Mouse (Mus musculus): ENCODE data around the gene Purb. TPM values are rescaled to one million over a fixed set of nuclear protein-coding genes. Genes with fewer than 3 reads are reported as not detected.

Gene Purb
- polyA plus RNA-seq, 1 experiment: 7.0 TPM

- 48% methylated on average over 3 of the region's 3 CpGs for WGBS
- Histone ChIP-seq H3K27me3 (ENCODE audit: control insufficient read depth, insufficient read depth, low read length) (no peaks in the 10 kb centered on the region), H3K4me1 (ENCODE audit: control insufficient read depth, insufficient read depth, insufficient read length, low read length) (0 out of 2 replicates have a peak, but pooled peaks cover 2% of the 10 kb centered on the region), H3K4me3 (ENCODE audit: low read depth, low read length) (no peak overlapping the region), H3K36me3 (ENCODE audit: control insufficient read depth, insufficient read depth, low read length) (no peaks in the 10 kb centered on the region), H3K27ac (ENCODE audit: insufficient read depth, low read depth, low read length) (no peak overlapping the region)
- TF ChIP-seq POLR2A (IDR thresholded peaks at IDR 0.05; ENCODE audit: low read depth, low read length): no peak
- TF ChIP-seq CTCF (IDR thresholded peaks at IDR 0.05; ENCODE audit: extremely low read depth, insufficient read length, insufficient replicate concordance, low read depth, low read length): no peak
These were observed 8.7 kb upstream of the Purb start for GRCm38 (mm10) chr11:6484244-6484959.

- Histone ChIP-seq H3K36me3 (ENCODE audit: control insufficient read depth, insufficient read depth, low read length) (no peaks in the 10 kb centered on the region), H3K27me3 (ENCODE audit: control insufficient read depth, insufficient read depth, low read length) (no peaks in the 10 kb centered on the region), H3K27ac (ENCODE audit: insufficient read depth, low read depth, low read length) (no peak overlapping the region), H3K4me1 (ENCODE audit: control insufficient read depth, insufficient read depth, insufficient read length, low read length) (0 out of 2 replicates have a peak, but pooled peaks cover 2% of the 10 kb centered on the region), H3K4me3 (ENCODE audit: low read depth, low read length) (no peak overlapping the region)
- no peak for TF ChIP-seq CTCF (IDR thresholded peaks at IDR 0.05; ENCODE audit: extremely low read depth, insufficient read length, insufficient replicate concordance, low read depth, low read length)
- TF ChIP-seq POLR2A (IDR thresholded peaks at IDR 0.05; ENCODE audit: low read depth, low read length): no peak
- WGBS: 93% methylated on average over 2 of the region's 2 CpGs
These were observed 7.4 kb upstream of the Purb start for GRCm38 (mm10) chr11:6483103-6483502.

- Histone ChIP-seq H3K27me3 (ENCODE audit: control insufficient read depth, insufficient read depth, low read length) (no peaks in the 10 kb centered on the region), H3K27ac (ENCODE audit: insufficient read depth, low read depth, low read length) (no peak overlapping the region), H3K4me1 (ENCODE audit: control insufficient read depth, insufficient read depth, insufficient read length, low read length) (no peaks in the 10 kb centered on the region), H3K4me3 (ENCODE audit: low read depth, low read length) (no peak overlapping the region), H3K36me3 (ENCODE audit: control insufficient read depth, insufficient read depth, low read length) (no peaks in the 10 kb centered on the region)
- WGBS: 76% methylated on average over 6 of the region's 6 CpGs
- TF ChIP-seq POLR2A (IDR thresholded peaks at IDR 0.05; ENCODE audit: low read depth, low read length): no peak
- TF ChIP-seq CTCF (IDR thresholded peaks at IDR 0.05; ENCODE audit: extremely low read depth, insufficient read length, insufficient replicate concordance, low read depth, low read length): no peak
These were observed 6.0 kb upstream of the Purb start for GRCm38 (mm10) chr11:6481669-6482185.

GRCm38 (mm10) chr11:6480681-6481405, 5.1 kb upstream of the Purb start:
- 83% methylated on average over 13 of the region's 13 CpGs for WGBS
- Histone ChIP-seq H3K36me3 (ENCODE audit: control insufficient read depth, insufficient read depth, low read length) (no peaks in the 10 kb centered on the region), H3K27me3 (ENCODE audit: control insufficient read depth, insufficient read depth, low read length) (no peaks in the 10 kb centered on the region), H3K4me1 (ENCODE audit: control insufficient read depth, insufficient read depth, insufficient read length, low read length) (no peaks in the 10 kb centered on the region), H3K4me3 (ENCODE audit: low read depth, low read length) (no peak overlapping the region), H3K27ac (ENCODE audit: insufficient read depth, low read depth, low read length) (no peak overlapping the region)
- TF ChIP-seq POLR2A (IDR thresholded peaks at IDR 0.05; ENCODE audit: low read depth, low read length) (no peak), CTCF (IDR thresholded peaks at IDR 0.05; ENCODE audit: extremely low read depth, insufficient read length, insufficient replicate concordance, low read depth, low read length) (no peak)

- no peak overlapping the region for H3K27ac ChIP-seq (ENCODE audit: insufficient read depth, low read depth, low read length)
- TF ChIP-seq POLR2A (IDR thresholded peaks at IDR 0.05; ENCODE audit: low read depth, low read length) (no peak), CTCF (IDR thresholded peaks at IDR 0.05; ENCODE audit: extremely low read depth, insufficient read length, insufficient replicate concordance, low read depth, low read length) (no peak)
These were observed 4.5 kb upstream of the Purb start for GRCm38 (mm10) chr11:6480191-6480590.

GRCm38 (mm10) chr11:6479231-6479630, 3.5 kb upstream of the Purb start:
- H3K4me3 ChIP-seq (ENCODE audit: low read depth, low read length): no peak overlapping the region
- H3K27ac ChIP-seq (ENCODE audit: insufficient read depth, low read depth, low read length): no peak overlapping the region
- TF ChIP-seq POLR2A (IDR thresholded peaks at IDR 0.05; ENCODE audit: low read depth, low read length) (no peak), CTCF (IDR thresholded peaks at IDR 0.05; ENCODE audit: extremely low read depth, insufficient read length, insufficient replicate concordance, low read depth, low read length) (no peak)
- 0 out of 2 replicates have a peak, but pooled peaks cover 1% of the 10 kb centered on the region for H3K4me1 ChIP-seq (ENCODE audit: control insufficient read depth, insufficient read depth, insufficient read length, low read length)
- H3K27me3 ChIP-seq (ENCODE audit: control insufficient read depth, insufficient read depth, low read length): no peaks in the 10 kb centered on the region
- H3K36me3 ChIP-seq (ENCODE audit: control insufficient read depth, insufficient read depth, low read length): 0 out of 2 replicates have a peak, but pooled peaks cover under 1% of the 10 kb centered on the region
- 80% methylated on average over 2 of the region's 2 CpGs for WGBS

More at GRCm38 (mm10) chr11:6480191-6480590, 4.5 kb upstream of the Purb start:
- Histone ChIP-seq H3K4me1 (ENCODE audit: control insufficient read depth, insufficient read depth, insufficient read length, low read length) (no peaks in the 10 kb centered on the region), H3K4me3 (ENCODE audit: low read depth, low read length) (no peak overlapping the region), H3K36me3 (ENCODE audit: control insufficient read depth, insufficient read depth, low read length) (no peaks in the 10 kb centered on the region), H3K27me3 (ENCODE audit: control insufficient read depth, insufficient read depth, low read length) (no peaks in the 10 kb centered on the region)
- 83% methylated on average over 7 of the region's 7 CpGs for WGBS

GRCm38 (mm10) chr11:6477350-6477749, 1.6 kb upstream of the Purb start:
- WGBS: 98% methylated on average over 1 of the region's 1 CpGs
- no peaks in the 10 kb centered on the region for H3K27me3 ChIP-seq (ENCODE audit: control insufficient read depth, insufficient read depth, low read length)
- H3K4me1 ChIP-seq (ENCODE audit: control insufficient read depth, insufficient read depth, insufficient read length, low read length): 0 out of 2 replicates have a peak, but pooled peaks cover 2% of the 10 kb centered on the region
- peaks cover 6% of the 10 kb centered on the region for H3K36me3 ChIP-seq (ENCODE audit: control insufficient read depth, insufficient read depth, low read length)
- H3K4me3 ChIP-seq (ENCODE audit: low read depth, low read length): no peak overlapping the region
- H3K27ac ChIP-seq (ENCODE audit: insufficient read depth, low read depth, low read length): no peak overlapping the region
- no peak for TF ChIP-seq POLR2A (IDR thresholded peaks at IDR 0.05; ENCODE audit: low read depth, low read length)
- TF ChIP-seq CTCF (IDR thresholded peaks at IDR 0.05; ENCODE audit: extremely low read depth, insufficient read length, insufficient replicate concordance, low read depth, low read length): no peak
